Mouse (Mus musculus) liver, embryonic 13.5 days (tissue): Measurements from ENCODE around the gene Enpp1. TPM values are rescaled to one million over a fixed set of nuclear protein-coding genes. Genes with fewer than 3 reads are reported as not detected.

ENCODE experiments used
- ATAC-seq: fragments of 200-750 bp; cut with Nextera tagmentation; 2 replicates; pipeline ENCODE4 v1.8.0; 2017; ENCODE audit warnings: low read depth, mild to moderate bottlenecking, moderate number of reproducible peaks, moderate library complexity
- DNase-seq: peaks from one replicate; pipeline ENCODE4 v3.0.0; 2022
- H3K27ac ChIP-seq: fragments of 300-500 bp; sonication (generic); 2 replicates; pipeline ENCODE4 v1.5.1; 2015; ENCODE audit warnings: moderate library complexity, mild to moderate bottlenecking, inconsistent platforms
- H3K27me3 ChIP-seq: fragments of 300-500 bp; sonication (generic); 2 replicates; pipeline ENCODE4 v1.6.1; 2015; ENCODE audit warnings: mild to moderate bottlenecking, inconsistent platforms
- H3K36me3 ChIP-seq: fragments of 300-500 bp; sonication (generic); 2 replicates; pipeline ENCODE4 v1.6.1; 2015; ENCODE audit warnings: mild to moderate bottlenecking, inconsistent platforms
- H3K4me1 ChIP-seq: fragments of 300-500 bp; sonication (generic); replicated peaks from 2 replicates; pipeline ENCODE4 v1.6.1; 2015; ENCODE audit warnings: inconsistent platforms
- H3K4me2 ChIP-seq: fragments of 300-500 bp; sonication (generic); 2 replicates; pipeline ENCODE4 v1.6.1; 2015; ENCODE audit warnings: inconsistent platforms, mild to moderate bottlenecking, moderate library complexity
- H3K4me3 ChIP-seq: fragments of 300-500 bp; sonication (generic); replicated peaks from 2 replicates; pipeline ENCODE4 v1.5.1; 2015; ENCODE audit warnings: mild to moderate bottlenecking, inconsistent platforms
- H3K9ac ChIP-seq: fragments of 300-500 bp; sonication (generic); 2 replicates; pipeline ENCODE4 v1.6.1; 2015; ENCODE audit warnings: mild to moderate bottlenecking, inconsistent platforms
- H3K9me3 ChIP-seq: fragments of 300-500 bp; sonication (generic); replicated peaks from 2 replicates; pipeline ENCODE4 v1.6.1; 2016; ENCODE audit warnings: inconsistent platforms
- WGBS: fragments of 180-500 bp; shearing (Covaris S2); methylation state at CpG from one replicate; pipeline ENCODE4 v1.1.7; 2015; ENCODE audit not compliant: insufficient replicate concordance; 5-methylcytosine and 5-hydroxymethylcytosine counted together
- polyA plus RNA-seq: library from polyadenylated mRNA; unstranded; fragments of >200 nt; fragmentation: Nextera tagmentation; extraction: Ambion mirVana; gene quantifications from 2 replicates; pipeline ENCODE4 v1.2.1, GENCODE M21; 2015

The Enpp1 gene
- 1.6 and 2.0 TPM in 2 replicates for polyA plus RNA-seq

GRCm38 (mm10) chr10:24711480-24712366, at the start of gene Enpp1:
TSS of gene Enpp1 (minus strand) at chr10:24712159.
- under 1% methylated on average over 73 of the region's 79 CpGs for WGBS
- Histone ChIP-seq H3K27me3 (peaks cover 16% of the 10 kb centered on the region), H3K36me3 (no peaks in the 10 kb centered on the region), H3K4me2 (peak within 1 kb of the TSS; percentile 84), H3K4me1 (0 out of 2 replicates have a peak, but pooled peaks cover 9% of the 10 kb centered on the region), H3K9me3 (no peaks in the 10 kb centered on the region), H3K9ac (peak within 1 kb of the TSS; percentile 68), H3K27ac (no peak within 1 kb of the TSS), H3K4me3 (peak within 1 kb of the TSS; percentile 63)
- peak; percentile 32 for DNase-seq
- ATAC-seq = peak; percentile 86

GRCm38 (mm10) chr10:24758326-24758915, 46.5 kb upstream of the Enpp1 start:
- WGBS = 21% methylated on average over 8 of the region's 8 CpGs
- peak; percentile 85 for ATAC-seq
- no peaks in the 10 kb centered on the region for H3K36me3 ChIP-seq
- 0 out of 2 replicates have a peak overlapping the region, but pooled peaks have one; percentile 27 for H3K9ac ChIP-seq
- peaks cover 27% of the 10 kb centered on the region for H3K4me1 ChIP-seq
- H3K9me3 ChIP-seq = no peaks in the 10 kb centered on the region
- H3K4me3 ChIP-seq = no peak overlapping the region
- H3K27me3 ChIP-seq = no peaks in the 10 kb centered on the region
- peak overlapping the region; percentile 65 for H3K27ac ChIP-seq
- H3K4me2 ChIP-seq = peak overlapping the region; percentile 3; the same call in 1 of the 2 replicates
- peak; percentile 36 for DNase-seq

- Histone ChIP-seq H3K9ac (no peak overlapping the region), H3K4me2 (peak overlapping the region; percentile 55), H3K9me3 (no peaks in the 10 kb centered on the region), H3K27me3 (no peaks in the 10 kb centered on the region), H3K27ac (no peak overlapping the region), H3K4me1 (peaks cover 27% of the 10 kb centered on the region), H3K36me3 (no peaks in the 10 kb centered on the region), H3K4me3 (peak overlapping the region; percentile 46; the same call in 1 of the 2 replicates)
- no peak for ATAC-seq
- WGBS = 67% methylated on average over 9 of the region's 9 CpGs
- DNase-seq = no peak
These were observed 43.0 kb upstream of the Enpp1 start for GRCm38 (mm10) chr10:24754874-24755540.

GRCm38 (mm10) chr10:24754251-24754835, 42.4 kb upstream of the Enpp1 start:
- Histone ChIP-seq H3K9ac (peak overlapping the region; percentile 22; the same call in 1 of the 2 replicates), H3K9me3 (no peaks in the 10 kb centered on the region), H3K4me1 (peaks cover 27% of the 10 kb centered on the region), H3K4me3 (peak overlapping the region; percentile 46), H3K27me3 (no peaks in the 10 kb centered on the region), H3K36me3 (no peaks in the 10 kb centered on the region), H3K4me2 (peak overlapping the region; percentile 55), H3K27ac (no peak overlapping the region)
- DNase-seq (no peak), ATAC-seq (no peak)
- 23% methylated on average over 11 of the region's 11 CpGs for WGBS

- Histone ChIP-seq H3K27ac (no peak overlapping the region), H3K27me3 (no peaks in the 10 kb centered on the region), H3K4me1 (peaks cover 25% of the 10 kb centered on the region), H3K36me3 (no peaks in the 10 kb centered on the region), H3K9me3 (no peaks in the 10 kb centered on the region), H3K4me2 (peak overlapping the region; percentile 55), H3K9ac (peak overlapping the region; percentile 22; the same call in 1 of the 2 replicates), H3K4me3 (peak overlapping the region; percentile 46)
- WGBS = 55% methylated on average over 16 of the region's 16 CpGs
- DNase-seq = no peak
- no peak for ATAC-seq
These were observed 41.7 kb upstream of the Enpp1 start for GRCm38 (mm10) chr10:24753536-24754250.

- no peaks in the 10 kb centered on the region for H3K4me1 ChIP-seq
- H3K4me2 ChIP-seq = no peak overlapping the region
- 57% methylated on average over 13 of the region's 13 CpGs for WGBS
- H3K9me3 ChIP-seq = no peaks in the 10 kb centered on the region
- DNase-seq (no peak), ATAC-seq (no peak)
- no peaks in the 10 kb centered on the region for H3K27me3 ChIP-seq
- no peak overlapping the region for H3K4me3 ChIP-seq
- H3K9ac ChIP-seq = no peak overlapping the region
- no peaks in the 10 kb centered on the region for H3K36me3 ChIP-seq
- H3K27ac ChIP-seq = no peak overlapping the region
These were observed 31.1 kb upstream of the Enpp1 start for GRCm38 (mm10) chr10:24742950-24743487.

- Histone ChIP-seq H3K9me3 (no peaks in the 10 kb centered on the region), H3K4me2 (no peak overlapping the region), H3K4me1 (no peaks in the 10 kb centered on the region), H3K27ac (no peak overlapping the region), H3K4me3 (no peak overlapping the region), H3K36me3 (no peaks in the 10 kb centered on the region), H3K27me3 (no peaks in the 10 kb centered on the region), H3K9ac (no peak overlapping the region)
- 49% methylated on average over 7 of the region's 7 CpGs for WGBS
- ATAC-seq (no peak), DNase-seq (no peak)
These were observed 29.6 kb upstream of the Enpp1 start for GRCm38 (mm10) chr10:24741229-24742198.

- Histone ChIP-seq H3K36me3 (no peaks in the 10 kb centered on the region), H3K4me2 (no peak overlapping the region), H3K9ac (no peak overlapping the region), H3K4me1 (no peaks in the 10 kb centered on the region), H3K27ac (no peak overlapping the region), H3K9me3 (no peaks in the 10 kb centered on the region), H3K27me3 (no peaks in the 10 kb centered on the region), H3K4me3 (no peak overlapping the region)
- ATAC-seq (no peak), DNase-seq (no peak)
- WGBS = 66% methylated on average over 2 of the region's 2 CpGs
These were observed 27.2 kb upstream of the Enpp1 start for GRCm38 (mm10) chr10:24739171-24739570.

- no peak overlapping the region for H3K4me2 ChIP-seq
- no peaks in the 10 kb centered on the region for H3K9me3 ChIP-seq
- no peaks in the 10 kb centered on the region for H3K36me3 ChIP-seq
- H3K4me1 ChIP-seq = no peaks in the 10 kb centered on the region
- WGBS = 69% methylated on average over 2 of the region's 2 CpGs
- DNase-seq (no peak), ATAC-seq (no peak)
- H3K4me3 ChIP-seq = no peak overlapping the region
- no peak overlapping the region for H3K27ac ChIP-seq
- no peak overlapping the region for H3K9ac ChIP-seq
- no peaks in the 10 kb centered on the region for H3K27me3 ChIP-seq
These were observed 26.5 kb upstream of the Enpp1 start for GRCm38 (mm10) chr10:24738456-24738855.
